ENCODE assay signal across 28 mouse cellular contexts in the genomic region with DNA sequence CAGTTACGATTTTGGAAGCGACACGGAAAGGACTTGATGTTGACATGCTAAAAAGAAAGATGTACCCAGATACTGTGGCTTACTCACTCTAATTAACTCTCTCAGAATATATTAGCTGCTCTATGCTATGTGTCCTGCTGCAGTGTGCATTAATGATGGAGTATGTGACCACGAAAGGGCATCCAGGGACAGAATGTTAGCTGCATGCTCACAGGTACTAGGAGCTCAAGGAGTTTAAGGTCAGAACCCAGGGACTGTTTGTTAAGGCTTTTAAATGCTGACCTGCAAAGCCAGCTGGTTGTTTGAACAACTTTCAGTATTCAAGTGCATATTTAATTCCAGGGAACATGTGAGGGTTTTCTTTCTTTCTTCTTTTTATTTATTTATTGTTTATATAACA. TPM values are rescaled to one million over a fixed set of nuclear protein-coding genes. Genes with fewer than 3 reads are reported as not detected.
"Had no signal": no experiment of that assay in that cellular context is flagged by ENCODE, and none has a peak within 500 bp of the region (broad histone marks: within the 10 kb centered on the region; RNA-seq: fewer than 3 reads in every experiment).

A gene (minus strand): TSS at position 101 of the 400 bp plus-strand sequence.

- H3K4me2 ChIP-seq: kidney, embryonic 15.5 days; liver, embryonic 13.5 days; midbrain, embryonic 12.5 days; midbrain, embryonic 15.5 days had no signal

- H3K27ac ChIP-seq: kidney, embryonic 15.5 days; left cerebral cortex, adult 2 months; liver, embryonic 13.5 days had no signal

- ATAC-seq: midbrain, embryonic 15.5 days had no signal

- H3K9ac ChIP-seq: kidney, embryonic 15.5 days; liver, embryonic 13.5 days; midbrain, embryonic 12.5 days; midbrain, embryonic 15.5 days had no signal

- H3K9me3 ChIP-seq: kidney, embryonic 15.5 days; liver, embryonic 13.5 days; midbrain, embryonic 12.5 days; midbrain, embryonic 15.5 days had no signal

- H3K4me1 ChIP-seq: liver, embryonic 13.5 days had no signal

- H3K36me3 ChIP-seq: kidney, embryonic 15.5 days; liver, embryonic 13.5 days; midbrain, embryonic 12.5 days; midbrain, embryonic 15.5 days had no signal

- DNase-seq: kidney, adult 18-20 months; kidney, postnatal 25 days; layer of hippocampus, postnatal 36 days; liver, embryonic 13.5 days; lung, adult 2 months; lung, postnatal 14 days; lung, postnatal 4 days; thymus, adult 18-20 months; thymus, postnatal 36 days had no signal

- H3K27me3 ChIP-seq: liver, embryonic 13.5 days; midbrain, embryonic 12.5 days; midbrain, embryonic 15.5 days had no signal

- H3K4me3 ChIP-seq: kidney, embryonic 15.5 days; left cerebral cortex, adult 2 months; liver, embryonic 13.5 days; midbrain, embryonic 12.5 days; midbrain, embryonic 15.5 days had no signal

RNA-seq across cellular contexts. Expression of the gene that starts here (rescaled TPM):
- total RNA-seq: layer of hippocampus, adult 8-10 months; layer of hippocampus, postnatal 10 days; layer of hippocampus, postnatal 36 days; left cerebral cortex, adult 2 months; left cerebral cortex, postnatal 10 days; left cerebral cortex, postnatal 36 days; liver, adult 2 months; megakaryocyte progenitor cell, adult 5-6 weeks had no signal
- polyA plus RNA-seq: kidney, embryonic 15.5 days; limb, embryonic 11.5 days; limb, embryonic 14.5 days; liver, adult 2 months; liver, embryonic 13.5 days; liver, embryonic 16.5 days; lung, adult 2 months; lung, embryonic 16.5 days; small intestine, adult 2 months; spleen, adult 2 months; stomach, embryonic 16.5 days; testis, adult 2 months; urinary bladder, adult 2 months had no signal
